Mouse (Mus musculus): ENCODE results near the gene Hmx2.

DNA sequence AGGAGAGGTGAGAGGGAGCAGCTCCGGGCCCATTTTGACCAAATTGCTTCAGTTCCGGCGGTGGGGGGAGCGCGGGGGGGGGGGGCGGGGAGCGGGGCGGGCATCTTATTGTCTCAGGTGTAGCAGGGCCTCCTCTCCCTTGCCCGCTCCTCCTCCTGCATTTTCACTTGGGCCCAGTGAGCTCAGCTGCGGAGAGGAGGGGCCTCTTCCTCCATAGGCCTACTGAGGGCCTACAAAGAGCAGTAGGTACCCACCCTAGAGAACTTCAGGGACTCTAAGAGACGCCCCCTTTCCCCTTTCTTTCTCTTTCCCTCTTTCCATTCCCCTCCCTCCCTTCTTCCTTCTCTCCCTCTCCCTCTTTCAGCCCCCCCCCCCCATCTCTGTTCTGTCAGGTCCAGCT, 54.6 kb downstream of the Hmx2 start:
- no peak for TF ChIP-seq POLR2A (IDR thresholded peaks at IDR 0.05; ENCODE audit: extremely low read depth, insufficient read depth, low read length)
- no peak for TF ChIP-seq CTCF (IDR thresholded peaks at IDR 0.05; ENCODE audit: extremely low read depth, insufficient read depth, low read length)
